Mouse (Mus musculus): ENCODE measurements around the gene Dtx3. TPM values are rescaled to one million over a fixed set of nuclear protein-coding genes. Genes with fewer than 3 reads are reported as not detected.
A peak's percentile ranks its signal among the peaks of the same experiment; 100 is the strongest.
"Not testable (repeated sequence)": the region's sequence is repeated elsewhere in the genome, so short reads cannot be mapped to it uniquely, and the experiment has no call there.

Dtx3 gene
- total RNA-seq, 2 experiments from 2014 or later: 200 to 207 TPM

DNA sequence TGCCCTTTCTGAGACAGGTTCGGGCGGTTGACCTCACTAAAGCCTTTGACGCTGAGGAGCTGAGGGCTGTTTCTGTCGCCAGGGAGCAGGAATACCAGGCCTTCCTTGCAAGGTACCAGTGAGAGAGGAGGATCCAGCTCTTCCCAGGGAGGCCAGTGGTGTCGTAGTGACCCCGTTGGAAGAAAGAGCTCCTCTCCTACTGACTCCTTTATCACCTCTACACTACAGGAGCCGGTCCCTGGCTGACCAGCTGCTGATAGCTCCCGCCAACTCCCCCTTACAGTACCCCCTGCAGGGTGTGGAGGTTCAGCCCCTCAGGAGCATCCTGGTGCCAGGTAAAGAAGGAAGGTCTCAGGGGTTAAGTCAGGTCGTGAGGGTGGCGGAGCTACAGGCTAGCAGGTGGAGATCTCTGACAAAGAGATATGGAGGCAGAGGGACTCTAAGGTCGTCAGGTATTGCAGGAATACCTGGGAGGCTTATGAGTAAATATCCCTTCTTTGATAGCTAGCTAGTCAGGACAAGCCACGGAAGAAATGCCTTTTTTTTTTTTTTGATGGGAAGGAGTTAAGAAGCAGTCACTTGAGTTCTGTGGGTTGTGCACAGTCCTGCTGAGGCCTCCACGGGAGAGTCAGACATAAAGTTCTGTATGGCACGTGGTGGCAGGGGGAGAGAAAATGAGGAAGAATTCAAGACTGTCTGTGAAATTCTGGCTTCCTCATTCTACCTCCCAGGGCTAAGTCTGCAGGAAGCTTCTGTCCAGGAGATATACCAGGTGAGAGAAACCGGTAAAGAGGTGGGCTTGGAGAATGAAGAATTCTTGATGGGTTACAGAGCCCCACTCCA is 28.5 kb downstream of the Dtx3 start:
- peak in 1 of 2 experiments; percentile 8 for DNase-seq (ENCODE audit: low spot score in 2 of 2)

DNA sequence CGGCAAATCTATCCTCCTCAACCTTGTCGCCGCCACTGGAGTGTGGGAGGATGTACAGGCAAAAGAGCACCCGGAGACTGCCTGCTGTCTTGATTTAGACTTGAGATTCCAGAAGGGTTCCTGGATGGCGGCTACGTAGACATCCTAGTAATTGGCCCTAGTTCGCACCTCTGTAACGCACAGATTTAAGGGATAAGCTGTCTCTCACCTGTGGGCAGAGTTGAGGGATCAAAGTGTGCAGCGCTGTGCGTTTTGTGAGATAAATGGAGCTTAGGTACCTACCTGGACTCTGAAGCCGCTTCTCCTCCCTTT is 29.2 kb downstream of the Dtx3 start:
- no peak for DNase-seq (ENCODE audit: low spot score in 2 of 2)

DNA sequence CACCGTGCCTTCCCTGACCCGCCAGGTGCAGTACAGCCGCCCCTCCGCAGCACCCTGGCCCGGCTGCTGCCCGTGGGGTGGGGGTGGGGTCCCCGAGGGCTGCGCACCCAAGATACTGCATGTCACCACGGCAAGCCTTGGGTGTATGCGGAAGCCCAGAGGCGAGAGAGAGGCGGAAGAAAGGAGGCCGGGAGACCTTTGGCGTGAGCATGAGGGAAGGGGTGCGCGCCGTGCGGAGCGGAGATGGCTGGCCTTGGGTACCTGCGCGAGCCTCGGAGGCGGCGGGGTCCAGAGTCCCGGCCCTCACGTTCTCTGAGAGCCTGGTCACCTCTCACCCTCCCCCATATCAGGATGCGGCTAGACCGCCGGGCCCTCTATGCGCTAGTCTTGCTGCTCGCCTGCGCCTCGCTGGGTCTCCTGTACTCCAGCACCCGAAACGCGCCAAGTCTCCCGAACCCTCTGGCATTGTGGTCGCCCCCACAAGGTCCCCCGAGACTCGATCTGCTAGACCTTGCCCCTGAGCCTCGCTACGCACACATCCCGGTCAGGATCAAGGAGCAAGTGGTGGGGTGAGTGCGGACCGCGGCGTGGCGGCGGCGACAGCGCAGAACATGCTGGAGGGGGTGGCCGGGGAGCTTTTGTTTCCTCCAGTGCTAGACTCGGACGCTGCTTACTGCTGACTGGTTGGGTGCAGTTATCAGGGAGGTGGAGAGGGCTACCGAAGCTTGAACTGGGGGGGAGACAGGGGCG is 29.7 kb downstream of the Dtx3 start:
- no peak for DNase-seq (ENCODE audit: low spot score in 2 of 2)

- no peak for DNase-seq (ENCODE audit: low spot score in 2 of 2)
Observed at GRCm38 (mm10) chr10:127165354-127165653, 30.2 kb downstream of the Dtx3 start.

- peak; percentile 76 to 85 for DNase-seq (ENCODE audit: low spot score in 2 of 2)
Observed at GRCm38 (mm10) chr10:127164631-127165353, 30.7 kb downstream of the Dtx3 start, which contains the start of gene B4galnt1. TSS of gene B4galnt1 (plus strand) at chr10:127165225.

GRCm38 (mm10) chr10:127164190-127164589 is 31.3 kb downstream of the Dtx3 start:
- DNase-seq (ENCODE audit: low spot score in 2 of 2): no peak

DNA sequence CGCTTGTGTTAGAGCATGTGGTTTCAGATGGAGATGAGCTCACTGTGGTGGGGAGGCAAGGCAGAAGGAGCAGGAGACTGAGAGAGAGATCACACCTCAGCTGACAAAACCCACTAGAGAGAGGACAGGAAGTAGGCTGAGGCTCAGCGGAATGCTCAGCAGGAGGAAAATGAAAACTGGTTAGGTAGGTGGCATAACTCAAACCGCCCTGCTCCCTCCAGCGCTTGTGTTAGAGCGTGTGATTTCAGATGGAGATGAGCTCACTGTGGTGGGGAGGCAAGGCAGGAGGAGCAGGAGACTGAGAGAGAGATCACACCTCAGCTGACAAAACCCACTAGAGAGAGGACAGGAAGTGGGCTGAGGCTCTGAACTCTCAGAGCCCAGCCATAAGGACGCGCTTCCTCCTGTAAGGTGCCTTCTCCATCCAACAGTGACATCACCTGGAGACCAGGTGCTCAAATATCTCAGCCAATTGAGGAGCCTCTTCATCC is 32.7 kb downstream of the Dtx3 start:
- DNase-seq (ENCODE audit: low spot score in 2 of 2): not testable (repeated sequence)

- no peak for DNase-seq (ENCODE audit: low spot score in 2 of 2)
Observed at GRCm38 (mm10) chr10:127160728-127161127, 34.8 kb downstream of the Dtx3 start.

DNA sequence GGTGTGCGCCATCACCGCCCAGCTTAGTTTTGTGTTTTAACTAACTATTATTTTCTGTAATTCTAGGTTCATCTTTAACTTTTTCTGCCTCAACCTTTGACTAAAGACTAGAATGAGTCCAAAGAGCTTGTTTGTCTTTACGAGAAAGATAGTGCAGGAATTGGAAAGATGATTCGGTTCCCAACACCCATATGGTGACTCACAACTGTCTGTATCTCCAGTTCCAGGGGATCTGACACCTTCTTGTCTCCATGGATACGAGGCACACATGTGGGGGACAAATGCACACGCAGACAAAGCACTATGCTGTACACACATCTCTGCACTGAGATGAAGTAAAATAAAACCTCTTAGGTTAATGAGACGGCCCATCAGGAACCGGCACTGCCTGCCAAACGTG is 35.4 kb downstream of the Dtx3 start:
- DNase-seq (ENCODE audit: low spot score in 2 of 2): no peak

GRCm38 (mm10) chr10:127158471-127158870 is 37.1 kb downstream of the Dtx3 start:
- no peak for DNase-seq (ENCODE audit: low spot score in 2 of 2)

GRCm38 (mm10) chr10:127156511-127156910 is 39.0 kb downstream of the Dtx3 start:
- no peak for DNase-seq (ENCODE audit: low spot score in 2 of 2)

- no peak for DNase-seq (ENCODE audit: low spot score in 2 of 2)
Observed at GRCm38 (mm10) chr10:127156089-127156488, 39.4 kb downstream of the Dtx3 start.

GRCm38 (mm10) chr10:127154652-127155051 is 40.9 kb downstream of the Dtx3 start:
- DNase-seq (ENCODE audit: low spot score in 2 of 2): no peak

DNA sequence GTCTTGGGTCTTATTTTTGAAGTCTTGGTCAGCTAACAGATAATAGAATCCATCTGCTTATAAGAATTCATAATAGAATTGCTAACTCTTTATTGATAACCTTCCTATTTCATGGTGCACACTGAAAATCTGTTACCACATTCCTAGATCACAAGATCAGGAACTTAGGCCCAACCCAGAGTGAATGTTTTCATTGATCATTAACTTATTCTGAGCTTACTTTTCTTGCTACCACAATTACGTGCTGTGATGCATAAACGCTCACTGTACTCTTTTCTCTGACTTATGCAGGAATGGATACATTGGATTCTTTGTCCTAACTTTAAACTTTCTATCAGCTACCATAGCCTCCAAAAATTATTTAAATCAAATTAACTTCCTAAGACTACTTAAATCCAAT is 41.3 kb downstream of the Dtx3 start:
- no peak for DNase-seq (ENCODE audit: low spot score in 2 of 2)

DNA sequence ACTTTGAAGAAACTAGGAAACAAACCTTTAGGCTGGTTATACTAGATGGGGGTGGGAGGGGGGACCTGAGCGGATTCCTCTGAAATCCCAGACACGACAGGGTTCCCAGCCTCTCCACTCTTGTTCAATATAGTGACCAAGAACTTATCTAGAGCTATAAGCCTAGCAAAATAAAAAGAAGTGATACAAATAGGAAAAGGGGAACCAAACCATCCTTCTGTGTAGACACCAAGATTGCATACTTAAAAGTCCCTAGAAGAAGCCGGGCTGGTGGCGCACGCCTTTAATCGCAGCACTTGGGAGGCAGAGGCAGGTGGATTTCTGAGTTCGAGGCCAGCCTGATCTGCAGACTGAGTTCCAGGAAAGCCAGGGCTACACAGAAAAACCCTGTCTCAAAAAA is 42.2 kb downstream of the Dtx3 start:
- DNase-seq (ENCODE audit: low spot score in 2 of 2): no peak

DNA sequence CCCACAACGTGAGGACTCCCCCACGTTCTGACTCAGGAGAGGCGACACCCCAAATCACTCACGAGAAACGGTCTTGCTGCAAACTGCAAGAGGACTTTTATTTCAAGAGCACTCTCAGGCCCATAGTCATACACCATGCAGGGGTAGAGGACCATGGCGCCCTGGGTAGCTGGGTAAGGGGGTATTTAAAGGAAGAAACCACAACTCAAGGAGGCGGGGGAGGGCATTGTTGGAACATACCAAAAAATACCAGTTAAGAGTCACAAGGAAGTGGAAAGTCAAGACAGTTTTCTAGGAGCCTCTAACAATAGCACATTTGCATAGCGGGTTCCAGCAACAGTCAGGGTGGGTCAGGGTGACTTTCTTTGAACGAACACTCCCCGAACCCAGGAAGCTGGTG is 43.0 kb downstream of the Dtx3 start:
- DNase-seq (ENCODE audit: low spot score in 2 of 2): not testable (repeated sequence)

- not testable (repeated sequence) for DNase-seq (ENCODE audit: low spot score in 2 of 2)
Observed at GRCm38 (mm10) chr10:127151233-127151632, 44.3 kb downstream of the Dtx3 start.

DNA sequence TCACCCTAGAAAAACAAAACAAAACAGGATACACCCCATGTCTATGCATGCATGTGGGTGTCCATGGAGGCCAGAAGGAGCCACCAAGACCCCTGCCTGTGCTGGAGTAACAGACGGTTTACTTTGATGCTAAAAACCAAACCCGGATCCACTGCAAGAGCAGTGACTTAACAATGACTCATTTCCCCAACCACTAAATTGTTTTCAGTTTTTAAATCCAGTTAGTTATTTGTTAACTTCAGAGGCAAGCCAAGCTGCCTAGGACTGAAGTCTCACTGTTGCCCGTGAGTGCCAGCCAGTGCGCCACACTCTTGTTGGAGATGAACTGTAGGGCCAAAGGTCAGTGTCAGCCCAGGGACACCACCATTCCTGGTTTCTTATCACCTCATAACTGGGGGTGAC is 45.1 kb downstream of the Dtx3 start:
- DNase-seq (ENCODE audit: low spot score in 2 of 2): no peak

GRCm38 (mm10) chr10:127147135-127147534 is 48.4 kb downstream of the Dtx3 start:
- no peak for DNase-seq (ENCODE audit: low spot score in 2 of 2)

DNA sequence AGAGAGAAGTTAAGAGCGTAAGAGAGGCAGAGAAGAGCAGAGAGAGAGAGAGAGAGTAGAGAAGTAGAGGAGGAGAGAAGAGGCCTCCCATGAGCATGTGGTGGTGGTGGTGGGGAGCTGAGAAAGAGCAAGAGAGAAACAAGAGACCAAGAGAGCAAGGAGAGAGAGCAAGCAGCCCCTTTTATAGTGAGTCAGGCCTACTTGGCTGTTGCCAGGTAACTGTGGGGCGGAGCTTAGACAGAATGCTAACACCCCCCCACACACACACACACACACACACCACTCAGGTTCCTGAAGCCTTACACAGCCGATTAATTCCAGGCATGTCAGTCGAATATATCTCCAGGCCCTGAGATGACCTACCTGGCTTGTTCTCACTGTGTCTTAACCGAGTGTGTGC is 50.2 kb downstream of the Dtx3 start:
- DNase-seq (ENCODE audit: low spot score in 2 of 2): no peak

DNA sequence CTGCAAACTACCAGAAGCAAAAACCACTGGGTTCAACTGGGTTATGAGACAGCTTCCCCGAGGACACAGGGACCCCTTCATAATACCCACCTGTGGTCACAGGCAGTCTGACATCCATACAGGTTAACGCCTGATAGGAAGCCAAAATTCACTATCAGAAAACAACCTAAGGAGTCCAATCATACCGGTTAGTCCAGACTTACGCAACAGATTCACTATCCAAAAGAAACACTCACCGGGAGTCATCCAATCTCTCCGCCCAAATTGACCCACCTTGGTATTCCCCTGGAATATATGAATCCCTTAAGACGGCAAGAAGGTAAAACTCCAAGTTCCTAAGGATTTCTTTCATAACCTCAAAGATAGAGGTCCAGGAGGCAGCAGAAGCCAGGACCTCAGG is 51.0 kb downstream of the Dtx3 start:
- DNase-seq (ENCODE audit: low spot score in 2 of 2): no peak

DNA sequence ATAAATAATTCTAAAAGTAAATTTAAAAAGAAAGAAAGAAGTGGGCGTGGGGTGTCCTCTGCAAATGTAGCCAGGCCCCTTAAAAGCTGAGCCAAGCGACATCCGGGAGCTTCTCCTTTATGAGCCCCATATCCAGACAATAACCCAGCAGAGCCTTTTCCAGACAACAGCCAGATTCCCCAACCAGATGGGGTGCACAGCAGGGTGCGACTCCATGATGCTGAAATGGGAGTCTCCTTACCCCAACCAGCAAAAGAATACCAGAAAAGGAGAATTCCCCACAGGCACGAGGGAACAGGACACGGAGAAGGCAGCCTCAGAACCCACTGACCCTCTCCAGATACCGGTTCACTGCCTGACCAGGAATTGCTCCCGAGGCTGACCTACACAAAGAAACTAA is 52.3 kb downstream of the Dtx3 start:
- no peak for DNase-seq (ENCODE audit: low spot score in 2 of 2)
